Mouse (Mus musculus) liver, embryonic 11.5 days (tissue): ENCODE results near the gene Gm18596. TPM values are rescaled to one million over a fixed set of nuclear protein-coding genes. Genes with fewer than 3 reads are reported as not detected.
"Not testable (repeated sequence)": the region's sequence is repeated elsewhere in the genome, so short reads cannot be mapped to it uniquely, and the experiment has no call there.

ENCODE experiments used
- ATAC-seq: fragments of 200-750 bp; cut with Nextera tagmentation; replicated peaks from 2 replicates; pipeline ENCODE4 v1.8.0; 2017; ENCODE audit warnings: moderate number of reproducible peaks, mild to moderate bottlenecking, moderate TSS enrichment, moderate library complexity; ENCODE audit not compliant: low FRiP score
- DNase-seq: peaks from one replicate; pipeline ENCODE4 v3.0.0-alpha.2; 2017; ENCODE audit warnings: low spot score
- H3K27ac ChIP-seq: fragments of 300-500 bp; sonication (generic); 2 replicates; pipeline ENCODE4 v1.5.1; 2014; ENCODE audit warnings: mild to moderate bottlenecking, low read depth, low read length, control low read depth
- H3K27me3 ChIP-seq: fragments of 300-500 bp; sonication (generic); replicated peaks from 2 replicates; pipeline ENCODE4 v1.6.1; 2014; ENCODE audit warnings: low read length, mixed read lengths; ENCODE audit not compliant: control insufficient read depth, insufficient read depth
- H3K36me3 ChIP-seq: fragments of 300-500 bp; sonication (generic); 2 replicates; pipeline ENCODE4 v1.6.1; 2014; ENCODE audit warnings: mild to moderate bottlenecking, low read length, moderate library complexity, mixed read lengths; ENCODE audit not compliant: control insufficient read depth, insufficient read depth
- H3K4me1 ChIP-seq: fragments of 300-500 bp; sonication (generic); replicated peaks from 2 replicates; pipeline ENCODE4 v1.6.1; 2014; ENCODE audit warnings: low read length, mixed read lengths; ENCODE audit not compliant: control insufficient read depth, insufficient read depth
- H3K4me2 ChIP-seq: fragments of 300-500 bp; sonication (generic); 2 replicates; pipeline ENCODE4 v1.6.1; 2014; ENCODE audit warnings: mild to moderate bottlenecking, control low read depth, moderate library complexity
- H3K4me3 ChIP-seq: fragments of 300-500 bp; sonication (generic); 2 replicates; pipeline ENCODE4 v1.5.1; 2014; ENCODE audit warnings: low read depth, low read length, control low read depth
- H3K9ac ChIP-seq: fragments of 300-500 bp; sonication (generic); 2 replicates; pipeline ENCODE4 v1.6.1; 2014; ENCODE audit warnings: low read depth, low read length, control low read depth
- H3K9me3 ChIP-seq: fragments of 300-500 bp; sonication (generic); 2 replicates; pipeline ENCODE4 v1.6.1; 2016; ENCODE audit warnings: low read length, inconsistent platforms, mixed read lengths; ENCODE audit not compliant: control insufficient read depth
- WGBS: fragments of 180-500 bp; shearing (Covaris S2); extraction: QIAGEN DNeasy Blood & Tissue Kit; methylation state at CpG from one replicate; pipeline ENCODE4 v1.1.7; 2014; 5-methylcytosine and 5-hydroxymethylcytosine counted together
- polyA plus RNA-seq: library from polyadenylated mRNA; unstranded; fragments of >200 nt; fragmentation: Nextera tagmentation; extraction: Ambion mirVana; gene quantifications from 2 replicates; pipeline ENCODE4 v1.2.1, GENCODE M21; 2014

The Gm18596 gene
- polyA plus RNA-seq, 1 experiment from 2014 or later: not detected

GRCm38 (mm10) chr10:77759582-77759981 lies 17.1 kb upstream of the Gm18596 start, which contains the start of gene Gm3233:
TSS of gene Gm3233 (minus strand) at chr10:77759682.
- H3K36me3 ChIP-seq, H3K4me3 ChIP-seq, ATAC-seq, DNase-seq, H3K4me1 ChIP-seq, H3K27me3 ChIP-seq, H3K4me2 ChIP-seq, H3K27ac ChIP-seq, H3K9me3 ChIP-seq, H3K9ac ChIP-seq: not testable (repeated sequence)
- WGBS: no CpG with 5 or more reads among the region's 1 CpGs

- no peaks in the 10 kb centered on the region for H3K36me3 ChIP-seq
- H3K4me2 ChIP-seq: no peak overlapping the region
- H3K27ac ChIP-seq: no peak overlapping the region
- no peaks in the 10 kb centered on the region for H3K27me3 ChIP-seq
- no peak overlapping the region for H3K4me3 ChIP-seq
- no peaks in the 10 kb centered on the region for H3K9me3 ChIP-seq
- no peak for ATAC-seq
- no peak for DNase-seq
- no peaks in the 10 kb centered on the region for H3K4me1 ChIP-seq
- no peak overlapping the region for H3K9ac ChIP-seq
Observed at GRCm38 (mm10) chr10:77753448-77753847, 11.0 kb upstream of the Gm18596 start.

- not testable (repeated sequence) for H3K4me3 ChIP-seq, DNase-seq, H3K36me3 ChIP-seq, H3K27ac ChIP-seq, H3K4me1 ChIP-seq, H3K4me2 ChIP-seq, H3K9me3 ChIP-seq, H3K9ac ChIP-seq, ATAC-seq, H3K27me3 ChIP-seq
- 53% methylated on average over 3 of the region's 3 CpGs for WGBS
Observed at GRCm38 (mm10) chr10:77752312-77752711, 9.9 kb upstream of the Gm18596 start.

- DNase-seq, H3K27me3 ChIP-seq, H3K27ac ChIP-seq, H3K4me1 ChIP-seq, ATAC-seq, H3K36me3 ChIP-seq, H3K4me2 ChIP-seq, H3K9ac ChIP-seq, H3K9me3 ChIP-seq, H3K4me3 ChIP-seq: not testable (repeated sequence)
- WGBS: 50% methylated on average over 1 of the region's 1 CpGs
Observed at GRCm38 (mm10) chr10:77751254-77751653, 8.8 kb upstream of the Gm18596 start, which contains the start of gene Gm9736. TSS of gene Gm9736 (minus strand) at chr10:77751354.

- not testable (repeated sequence) for H3K27ac ChIP-seq, ATAC-seq, H3K9me3 ChIP-seq, H3K4me2 ChIP-seq, H3K4me3 ChIP-seq, DNase-seq, H3K27me3 ChIP-seq, H3K36me3 ChIP-seq, H3K4me1 ChIP-seq, H3K9ac ChIP-seq
- WGBS: 75% methylated on average over 1 of the region's 1 CpGs
Observed at GRCm38 (mm10) chr10:77750686-77751085, 8.2 kb upstream of the Gm18596 start.

GRCm38 (mm10) chr10:77738929-77739328 lies 3.5 kb downstream of the Gm18596 start:
- H3K36me3 ChIP-seq: no peaks in the 10 kb centered on the region
- H3K4me3 ChIP-seq: no peak overlapping the region
- no peaks in the 10 kb centered on the region; the same call in 1 of the 2 replicates for H3K27me3 ChIP-seq
- ATAC-seq (no peak), DNase-seq (no peak)
- peaks cover 7% of the 10 kb centered on the region; the same call in 1 of the 2 replicates for H3K9me3 ChIP-seq
- no peak overlapping the region for H3K9ac ChIP-seq
- WGBS: 83% methylated on average over 4 of the region's 4 CpGs
- H3K4me2 ChIP-seq: no peak overlapping the region
- no peak overlapping the region for H3K27ac ChIP-seq
- H3K4me1 ChIP-seq: no peaks in the 10 kb centered on the region

GRCm38 (mm10) chr10:77735928-77736327 lies 6.5 kb downstream of the Gm18596 start:
- Histone ChIP-seq H3K27ac (no peak overlapping the region), H3K27me3 (no peaks in the 10 kb centered on the region; the same call in 1 of the 2 replicates), H3K9me3 (peaks cover 7% of the 10 kb centered on the region; the same call in 1 of the 2 replicates), H3K36me3 (no peaks in the 10 kb centered on the region), H3K9ac (no peak overlapping the region), H3K4me2 (no peak overlapping the region), H3K4me1 (no peaks in the 10 kb centered on the region), H3K4me3 (no peak overlapping the region)
- DNase-seq (no peak), ATAC-seq (no peak)
- WGBS: 86% methylated on average over 1 of the region's 1 CpGs

- no peak overlapping the region for H3K27ac ChIP-seq
- H3K4me1 ChIP-seq: no peaks in the 10 kb centered on the region
- H3K27me3 ChIP-seq: no peaks in the 10 kb centered on the region
- H3K4me3 ChIP-seq: no peak overlapping the region
- DNase-seq (no peak), ATAC-seq (no peak)
- H3K9me3 ChIP-seq: 0 out of 2 replicates have a peak, but pooled peaks cover 3% of the 10 kb centered on the region
- no peak overlapping the region for H3K4me2 ChIP-seq
- WGBS: 44% methylated on average over 4 of the region's 4 CpGs
- no peaks in the 10 kb centered on the region for H3K36me3 ChIP-seq
- no peak overlapping the region for H3K9ac ChIP-seq
Observed at GRCm38 (mm10) chr10:77729241-77729640, 13.2 kb downstream of the Gm18596 start.

GRCm38 (mm10) chr10:77728280-77728679 lies 14.2 kb downstream of the Gm18596 start:
- ATAC-seq (no peak), DNase-seq (no peak)
- Histone ChIP-seq H3K27me3 (no peaks in the 10 kb centered on the region), H3K9ac (no peak overlapping the region), H3K4me2 (no peak overlapping the region), H3K9me3 (no peaks in the 10 kb centered on the region), H3K27ac (no peak overlapping the region), H3K4me3 (no peak overlapping the region), H3K36me3 (no peaks in the 10 kb centered on the region), H3K4me1 (no peaks in the 10 kb centered on the region)
- 53% methylated on average over 4 of the region's 4 CpGs for WGBS
